Mouse (Mus musculus) G1E-ER4 (cell line): ENCODE data around the gene Slbp. TPM values are rescaled to one million over a fixed set of nuclear protein-coding genes. Genes with fewer than 3 reads are reported as not detected.

Source experiments
- GATA1 ChIP-seq: IDR thresholded peaks from one replicate; pipeline ENCODE4 v1.8.0; 2012; ENCODE audit warnings: low read length, inconsistent platforms
- polyA plus RNA-seq: library from polyadenylated mRNA; stranded (reverse); fragments of >175 nt; gene quantifications from 2 replicates; pipeline ENCODE4 v1.2.3, GENCODE M21; 2012

Slbp gene
- polyA plus RNA-seq = 151 and 221 TPM in 2 replicates

- TF ChIP-seq GATA1 = no peak
Observed at GRCm38 (mm10) chr5:33651921-33652782, at the start of gene Slbp. Gene Slbp, minus strand, starts transcription at chr5:33652574.

- TF ChIP-seq GATA1 = no peak
Observed at GRCm38 (mm10) chr5:33701832-33702231, 49.5 kb upstream of the Slbp start.

- no peak for TF ChIP-seq GATA1
Observed at GRCm38 (mm10) chr5:33700010-33700409, 47.6 kb upstream of the Slbp start.

- no peak for TF ChIP-seq GATA1
Observed at GRCm38 (mm10) chr5:33698669-33699068, 46.3 kb upstream of the Slbp start.

GRCm38 (mm10) chr5:33697947-33698512, 45.7 kb upstream of the Slbp start:
- TF ChIP-seq GATA1 = no peak

GRCm38 (mm10) chr5:33697534-33697933, 45.2 kb upstream of the Slbp start:
- no peak for TF ChIP-seq GATA1

- no peak for TF ChIP-seq GATA1
Observed at GRCm38 (mm10) chr5:33696430-33696829, 44.1 kb upstream of the Slbp start.

- no peak for TF ChIP-seq GATA1
Observed at GRCm38 (mm10) chr5:33695718-33696121, 43.3 kb upstream of the Slbp start.

GRCm38 (mm10) chr5:33694848-33695717, 42.7 kb upstream of the Slbp start:
- no peak for TF ChIP-seq GATA1

GRCm38 (mm10) chr5:33694461-33694847, 42.1 kb upstream of the Slbp start:
- TF ChIP-seq GATA1 = no peak

GRCm38 (mm10) chr5:33692393-33692792, 40.0 kb upstream of the Slbp start:
- TF ChIP-seq GATA1 = no peak

- TF ChIP-seq GATA1 = no peak
Observed at GRCm38 (mm10) chr5:33689852-33690645, 37.7 kb upstream of the Slbp start.

- TF ChIP-seq GATA1 = no peak
Observed at GRCm38 (mm10) chr5:33689221-33689844, 37.0 kb upstream of the Slbp start.

- TF ChIP-seq GATA1 = no peak
Observed at GRCm38 (mm10) chr5:33688278-33689220, 36.2 kb upstream of the Slbp start.
